Mouse (Mus musculus) heart, adult 11 months (tissue): ENCODE results near the gene Rftn1.

Experiments used
- DNase-seq: peaks from one replicate; pipeline ENCODE4 v3.0.0; 2022

Rftn1 gene

DNA sequence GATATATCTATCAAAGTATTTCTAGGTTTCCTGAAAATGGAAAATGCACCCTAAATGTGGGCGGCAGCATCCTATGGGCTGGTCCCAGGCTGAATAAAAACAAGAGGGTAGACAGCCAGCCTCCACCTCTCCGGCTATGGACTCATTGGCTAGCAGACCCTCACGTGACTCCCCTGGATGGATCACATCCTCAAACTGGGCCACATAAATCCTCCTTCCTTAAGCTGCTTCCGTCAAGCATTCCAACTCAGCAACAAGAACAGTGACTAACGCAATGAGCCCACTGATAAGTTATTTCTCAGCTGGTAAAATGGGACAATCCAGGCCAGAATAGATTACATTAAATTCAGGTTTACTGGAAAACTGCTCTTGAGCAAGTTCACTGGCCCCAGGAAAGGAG lies 64.6 kb downstream of the Rftn1 start:
- peak; percentile 96 for DNase-seq

DNA sequence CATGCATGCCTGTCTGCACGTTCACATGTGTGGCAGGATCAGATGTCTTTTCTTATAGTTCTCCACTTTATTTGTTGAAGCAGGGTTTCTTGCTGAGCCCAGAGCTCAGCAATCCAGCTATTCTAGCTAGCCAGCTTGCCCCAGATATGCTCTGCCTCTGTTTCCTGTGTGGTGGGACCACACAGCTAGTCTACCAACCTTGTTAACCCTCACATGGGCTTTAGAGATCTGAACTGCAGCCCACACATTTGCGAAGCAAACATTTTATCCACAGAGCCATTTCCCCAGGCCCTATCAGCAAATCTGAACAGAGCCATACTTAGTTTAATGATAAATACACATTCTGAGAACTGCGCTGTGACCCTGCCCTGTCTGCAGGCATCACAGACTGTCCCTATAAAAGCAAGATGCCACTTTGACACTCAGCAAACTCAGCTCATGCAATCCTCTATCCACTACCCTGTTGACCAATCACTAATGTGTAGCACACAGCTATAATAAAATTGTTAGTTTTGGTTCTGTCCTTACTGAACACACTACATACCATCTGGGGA lies 65.2 kb downstream of the Rftn1 start:
- DNase-seq: no peak

DNA sequence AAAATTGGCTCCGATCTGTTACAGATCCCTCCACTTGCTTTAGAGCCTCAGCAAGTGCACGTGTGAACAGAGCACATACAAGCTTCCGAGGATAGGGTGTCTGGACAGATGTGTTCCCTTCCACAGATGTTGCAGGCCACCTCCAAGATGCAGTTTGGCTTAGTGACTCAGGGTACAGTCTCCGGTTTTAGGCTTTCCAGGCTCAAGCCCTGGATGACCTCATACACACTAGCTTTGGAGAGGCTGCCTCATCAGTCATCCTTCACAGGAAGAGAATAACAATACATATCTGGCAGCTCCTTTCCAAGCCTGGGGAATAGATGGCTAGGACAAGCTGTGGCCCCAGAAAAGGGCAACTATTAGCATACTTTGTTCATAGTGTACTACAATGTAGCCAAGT lies 65.8 kb downstream of the Rftn1 start:
- DNase-seq: peak; percentile 94

DNA sequence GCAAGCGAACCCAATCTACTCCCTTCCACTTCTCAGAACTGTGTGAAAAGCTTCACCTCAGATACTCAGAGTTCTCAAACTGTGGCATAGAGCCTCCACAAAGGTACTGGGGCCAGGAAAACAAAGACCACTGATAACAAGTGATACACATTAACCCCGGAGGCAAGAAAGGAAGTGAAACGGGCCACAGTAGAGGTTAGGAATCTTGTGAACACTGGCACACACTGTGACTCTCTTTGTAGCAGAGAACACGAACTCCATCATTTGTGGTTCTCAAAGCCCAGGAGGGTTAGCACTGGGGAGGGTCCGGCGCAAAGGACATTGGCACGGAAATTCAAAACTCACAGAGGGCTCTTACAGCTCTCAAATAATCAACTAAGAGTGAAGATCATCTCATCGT lies 67.9 kb downstream of the Rftn1 start:
- peak; percentile 88 for DNase-seq

DNA sequence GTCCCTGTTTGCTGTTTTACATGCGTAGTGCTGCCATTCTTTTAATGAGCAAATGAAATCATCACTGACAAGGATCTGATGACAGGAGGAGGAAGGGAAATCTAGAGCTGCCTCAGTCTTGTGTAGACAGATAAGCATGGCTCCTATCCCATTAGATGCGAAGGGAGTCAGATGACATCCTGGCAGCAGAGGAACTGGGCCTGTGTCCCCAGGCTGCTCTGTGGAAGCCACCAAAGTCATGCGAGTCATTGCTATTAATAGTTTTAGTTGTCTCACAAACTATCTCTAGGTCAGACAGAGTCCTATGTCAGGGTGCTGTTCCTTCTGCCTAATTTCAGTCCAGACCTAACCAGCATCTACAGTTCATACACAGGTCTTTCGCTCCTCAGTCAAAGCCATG lies 70.4 kb downstream of the Rftn1 start:
- DNase-seq: peak; percentile 98

DNA sequence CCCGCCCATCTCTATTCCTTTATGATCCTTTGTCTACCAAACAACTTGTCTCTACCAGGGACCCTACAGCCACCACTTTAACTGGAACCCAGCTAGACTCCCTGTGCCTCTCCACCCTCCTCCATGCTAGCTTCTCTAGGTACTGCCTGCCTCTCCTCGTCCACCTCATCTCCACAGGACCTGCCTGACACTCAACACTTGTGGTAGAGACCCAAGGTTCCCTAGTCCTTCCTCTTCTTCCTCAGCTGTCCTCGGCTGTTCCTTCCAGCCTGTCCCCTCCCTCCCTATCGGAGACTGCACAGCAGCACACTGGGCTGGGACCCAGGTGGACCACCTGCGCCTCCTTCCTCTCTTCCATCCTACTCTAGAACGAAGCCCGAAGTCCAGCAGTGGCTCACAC lies 73.0 kb downstream of the Rftn1 start:
- peak; percentile 93 for DNase-seq

DNA sequence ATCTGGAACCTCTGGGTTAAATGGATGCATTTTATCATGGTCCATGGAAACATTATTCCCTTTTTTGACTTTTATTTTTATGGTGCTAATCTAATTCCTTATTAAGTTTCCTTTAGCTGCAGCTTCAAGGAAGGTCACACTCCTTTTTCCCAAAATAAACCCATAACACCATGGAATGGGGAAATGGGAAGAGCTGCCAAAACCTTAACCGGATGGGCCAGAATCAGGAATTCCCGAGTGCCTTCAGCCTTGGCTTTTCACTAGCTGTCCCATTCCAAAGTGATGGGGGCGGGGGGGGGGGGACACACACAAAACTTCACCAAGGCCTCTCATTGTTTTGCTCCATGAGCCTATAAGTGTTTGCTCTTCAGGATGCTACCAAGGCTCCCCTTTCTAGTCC lies 73.5 kb downstream of the Rftn1 start:
- DNase-seq: peak; percentile 97

DNA sequence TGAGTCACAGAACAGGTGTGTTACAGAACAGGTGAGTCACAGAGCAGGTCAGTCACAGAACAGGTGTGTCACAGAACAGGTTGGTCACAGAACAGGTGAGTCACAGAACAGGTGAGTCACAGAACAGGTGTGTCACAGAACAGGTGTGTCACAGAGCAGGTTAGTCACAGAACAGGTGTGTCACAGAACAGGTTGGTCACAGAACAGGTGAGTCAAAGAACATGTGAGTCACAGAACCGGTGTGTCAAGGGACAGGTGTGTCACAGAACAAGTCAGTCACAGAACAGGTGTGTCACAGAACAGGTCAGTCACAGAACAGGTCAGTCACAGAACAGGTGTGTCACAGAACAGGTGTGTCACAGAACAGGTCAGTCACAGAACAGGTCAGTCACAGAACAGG lies 74.1 kb downstream of the Rftn1 start:
- DNase-seq: peak; percentile 91

DNA sequence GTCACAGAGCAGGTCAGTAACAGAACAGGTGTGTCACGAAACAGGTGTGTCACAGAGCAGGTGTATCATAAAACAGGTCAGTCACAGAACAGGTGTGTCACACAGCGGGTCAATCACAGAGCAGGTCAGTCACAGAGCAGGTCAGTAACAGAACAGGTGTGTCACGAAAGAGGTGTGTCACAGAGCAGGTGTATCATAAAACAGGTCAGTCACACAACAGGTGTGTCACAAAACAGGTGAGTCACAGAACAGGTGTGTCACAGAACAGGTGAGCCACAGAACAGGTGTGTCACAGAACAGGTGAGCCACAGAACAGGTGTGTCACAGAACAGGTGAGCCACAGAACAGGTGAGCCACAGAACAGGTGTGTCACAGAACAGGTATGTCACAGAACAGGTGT lies 74.8 kb downstream of the Rftn1 start:
- DNase-seq: peak; percentile 87

DNA sequence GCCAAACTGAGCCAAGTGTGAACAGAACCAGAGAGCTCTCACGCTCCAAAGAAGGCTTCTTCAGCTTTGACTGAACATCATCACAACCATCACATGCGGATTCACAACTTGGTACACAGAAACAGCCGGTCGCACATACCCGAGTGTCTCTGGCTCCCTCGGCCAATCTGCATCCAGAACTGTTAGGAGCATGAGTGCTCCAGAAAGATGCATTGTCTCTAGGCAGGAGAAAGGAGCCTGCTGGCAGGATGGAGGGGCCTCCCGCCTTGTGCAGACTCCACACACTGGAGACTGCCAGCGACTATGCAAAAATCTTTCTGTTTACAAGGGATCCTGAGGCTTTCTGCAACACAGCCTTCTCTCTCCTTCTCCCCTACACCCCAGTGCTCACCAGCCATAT lies 75.8 kb downstream of the Rftn1 start:
- DNase-seq: no peak

DNA sequence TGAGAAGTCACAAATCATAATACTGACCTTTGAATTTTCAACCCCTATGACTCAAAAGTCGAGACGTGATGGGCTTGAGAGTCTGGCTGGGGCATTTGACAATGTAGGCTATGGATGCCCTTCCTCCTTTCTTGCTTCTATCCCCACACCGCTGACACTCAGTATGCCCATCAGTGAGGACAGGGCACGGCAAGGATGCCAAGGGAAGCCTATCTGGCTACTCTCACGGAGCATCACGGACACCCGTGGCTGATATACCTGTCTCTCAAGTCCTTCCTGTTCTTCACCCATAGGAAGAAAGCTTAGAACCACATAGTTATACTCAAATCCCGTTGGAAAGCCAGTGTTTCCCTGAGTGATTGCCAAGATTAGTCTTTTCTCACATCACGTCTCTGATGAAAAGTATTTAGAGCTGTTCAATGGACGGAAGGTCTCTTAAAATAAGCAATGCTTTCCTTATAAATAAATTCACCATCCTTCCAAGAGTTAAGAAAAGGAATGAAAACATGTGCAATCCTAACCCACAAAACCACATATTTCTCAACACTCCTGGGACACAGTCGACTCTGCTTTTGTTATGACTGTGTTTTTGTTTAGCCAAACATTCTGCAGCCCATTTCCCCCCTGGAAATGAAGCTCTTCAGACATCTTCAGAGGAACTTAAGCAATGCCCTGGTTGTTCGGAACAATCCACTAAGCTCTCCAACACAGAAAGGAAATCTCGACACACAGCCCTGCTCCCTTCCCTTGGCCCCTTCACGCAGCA lies 79.6 kb downstream of the Rftn1 start:
- peak; percentile 96 for DNase-seq

DNA sequence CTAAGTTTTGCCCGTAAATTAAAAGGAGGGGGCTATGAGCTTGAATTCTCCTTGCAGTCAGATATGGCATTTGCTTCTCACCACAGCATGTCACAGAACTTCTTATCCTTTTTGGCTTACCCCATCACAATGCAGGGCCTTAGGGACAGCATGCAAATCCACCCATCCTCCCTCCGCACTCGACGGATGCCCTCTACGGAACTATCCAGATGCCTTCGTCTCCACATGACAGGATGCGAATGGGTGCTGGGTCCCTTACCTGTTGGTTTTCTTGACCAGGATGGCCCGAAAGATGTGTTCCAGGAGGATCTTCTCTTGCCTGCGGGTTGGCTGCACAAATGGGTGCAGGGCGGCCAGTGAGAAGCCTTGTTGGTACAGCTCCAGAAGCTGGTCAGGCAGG lies 83.7 kb downstream of the Rftn1 start:
- peak; percentile 89 for DNase-seq

DNA sequence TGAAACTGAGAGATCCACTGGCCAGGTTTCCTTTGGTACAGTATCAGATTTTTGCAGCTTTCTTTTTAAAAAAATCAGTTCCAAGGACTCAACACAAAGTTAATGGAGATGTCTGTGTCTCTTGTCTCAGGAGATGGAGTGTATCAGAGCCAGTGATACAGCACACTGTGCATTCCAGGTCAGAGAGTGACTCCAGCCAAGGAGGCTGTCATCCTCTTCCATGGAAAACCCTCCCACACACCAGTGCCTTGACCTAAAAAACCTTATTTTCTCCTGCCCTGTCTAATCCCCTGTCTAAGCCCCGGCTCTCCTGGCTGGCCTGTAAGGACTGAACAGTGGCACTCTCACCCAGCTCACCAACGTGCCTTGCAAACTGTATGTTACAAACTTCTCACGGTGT lies 86.3 kb downstream of the Rftn1 start:
- no peak for DNase-seq

DNA sequence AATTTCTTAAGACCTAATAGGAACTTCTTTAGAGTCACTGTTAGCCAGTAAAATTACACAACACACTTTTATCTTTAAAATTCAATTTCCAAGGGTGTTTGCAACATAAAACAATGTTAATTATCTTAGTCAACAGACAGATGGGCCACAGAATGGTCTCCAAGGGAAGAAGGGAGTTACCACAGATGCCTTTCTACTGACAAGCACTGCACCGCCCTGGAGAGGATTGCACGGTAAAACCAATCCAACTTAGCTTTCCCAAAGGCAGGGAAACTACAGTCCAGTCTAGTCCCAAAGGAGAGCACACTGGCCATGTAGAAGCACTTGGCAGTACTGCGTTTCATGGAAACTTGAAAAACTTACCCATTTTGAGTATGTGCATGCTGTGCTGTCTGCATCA lies 89.1 kb downstream of the Rftn1 start:
- DNase-seq: peak; percentile 95

DNA sequence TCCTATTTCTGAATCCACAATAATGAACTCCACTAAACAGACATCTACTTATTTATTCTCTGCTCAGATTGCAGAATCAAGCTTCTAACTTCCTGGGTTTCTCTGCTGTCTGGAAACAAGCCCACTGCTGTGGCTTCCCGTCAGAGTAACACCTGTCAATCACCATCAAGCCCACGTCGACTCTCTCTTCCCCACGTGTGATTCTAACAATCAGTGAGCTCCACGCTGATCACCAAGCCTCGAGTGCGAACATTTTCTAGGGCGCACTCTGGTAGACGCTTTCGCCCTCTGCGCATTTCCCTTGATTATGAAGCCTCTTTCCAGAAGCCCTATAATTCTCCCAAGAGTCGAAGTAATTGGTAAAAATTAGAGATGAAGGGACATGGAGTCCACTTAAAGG lies 90.4 kb downstream of the Rftn1 start:
- DNase-seq: no peak

DNA sequence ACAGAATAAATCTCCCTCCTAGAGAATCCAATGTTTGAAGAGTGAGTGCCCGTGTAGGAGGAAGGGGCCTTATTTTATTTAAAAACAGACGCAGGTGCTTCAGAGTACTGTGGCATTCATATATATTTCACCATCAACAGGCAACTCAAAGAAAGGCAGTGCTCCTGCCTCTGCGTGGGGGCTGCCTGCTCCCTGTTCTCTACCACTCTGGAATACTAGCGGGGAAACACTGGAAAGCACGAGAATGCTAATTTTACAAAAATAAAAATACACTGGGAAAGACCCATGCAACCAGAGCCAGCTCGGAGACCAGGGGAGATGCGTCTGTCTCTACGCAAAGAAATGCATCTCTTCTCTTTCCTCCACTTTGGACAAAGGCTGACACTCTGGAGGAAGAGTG lies 91.1 kb downstream of the Rftn1 start:
- no peak for DNase-seq

DNA sequence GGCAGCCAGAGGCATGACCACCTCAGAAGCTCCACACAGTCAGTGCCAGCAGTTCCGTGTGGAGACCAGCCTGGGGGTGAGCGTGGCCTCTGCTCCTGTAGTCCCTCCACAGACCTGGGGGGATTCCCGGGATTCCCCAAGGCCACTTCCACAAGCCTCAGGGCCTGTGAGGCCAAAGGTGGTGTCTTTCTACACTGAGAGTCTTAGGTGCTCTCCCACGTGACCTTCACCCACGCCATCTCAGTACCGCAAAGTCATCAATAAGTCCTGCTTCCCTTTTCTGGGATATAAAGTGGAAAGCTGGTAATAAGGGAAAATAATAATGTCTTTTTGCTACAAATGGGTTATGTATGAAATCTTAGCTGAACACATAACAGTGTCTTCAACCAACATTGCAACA lies 92.2 kb downstream of the Rftn1 start:
- no peak for DNase-seq

DNA sequence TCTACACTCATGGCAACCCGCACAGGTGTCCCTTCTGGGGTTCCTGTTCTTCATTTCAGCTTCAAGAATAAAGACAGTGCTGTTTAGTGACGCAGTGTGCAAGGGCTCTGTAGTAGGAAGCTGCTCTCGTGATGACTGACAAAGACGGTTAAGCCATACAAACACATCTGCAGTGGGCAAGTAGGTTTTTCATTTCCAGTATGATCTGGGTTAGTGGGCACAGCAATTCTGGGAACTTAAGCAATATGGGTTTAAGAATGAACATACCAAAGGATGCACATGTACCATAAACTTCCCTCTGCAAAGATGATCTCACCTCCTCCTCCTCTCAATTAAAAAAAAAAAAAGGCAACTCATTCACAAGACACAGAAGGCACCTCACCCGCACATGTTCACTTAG lies 92.6 kb downstream of the Rftn1 start:
- DNase-seq: no peak

DNA sequence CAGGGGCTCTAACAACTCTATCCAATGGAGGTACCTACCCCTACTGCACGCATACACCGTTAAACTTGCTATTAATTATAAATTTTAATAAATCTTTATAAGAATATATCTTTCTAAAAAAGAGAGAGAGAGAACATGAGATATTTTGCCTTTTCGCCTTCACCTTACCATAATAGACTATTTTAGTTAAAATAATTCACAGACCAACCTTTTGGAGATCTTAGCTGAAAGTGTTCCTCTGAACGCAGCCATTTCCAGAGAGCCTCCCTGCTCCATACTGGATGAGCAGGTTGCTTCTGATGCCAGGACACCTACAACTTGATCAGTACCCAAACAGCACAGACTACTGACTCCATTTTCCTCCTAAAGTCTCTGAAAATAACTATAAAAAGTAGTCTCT lies 94.2 kb downstream of the Rftn1 start:
- no peak for DNase-seq

DNA sequence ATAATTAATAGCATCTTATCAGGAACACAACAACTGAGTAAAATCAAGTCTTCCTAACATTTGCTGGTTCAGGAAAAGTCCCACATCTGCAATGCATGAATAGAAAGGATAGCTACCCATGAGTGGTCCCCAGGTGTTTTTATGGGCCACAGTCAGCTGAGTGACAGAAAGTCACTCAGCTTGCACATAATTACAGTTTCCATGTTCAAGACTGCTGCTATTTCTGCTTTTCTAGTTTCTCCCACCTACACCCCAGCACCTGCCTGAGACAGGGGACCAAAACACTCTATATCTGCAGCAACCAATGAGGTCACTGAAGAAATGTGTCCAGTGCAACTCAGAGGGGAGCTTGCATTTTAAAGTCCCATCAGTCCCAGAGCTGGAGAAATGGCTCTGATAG lies 95.9 kb downstream of the Rftn1 start:
- DNase-seq: no peak

DNA sequence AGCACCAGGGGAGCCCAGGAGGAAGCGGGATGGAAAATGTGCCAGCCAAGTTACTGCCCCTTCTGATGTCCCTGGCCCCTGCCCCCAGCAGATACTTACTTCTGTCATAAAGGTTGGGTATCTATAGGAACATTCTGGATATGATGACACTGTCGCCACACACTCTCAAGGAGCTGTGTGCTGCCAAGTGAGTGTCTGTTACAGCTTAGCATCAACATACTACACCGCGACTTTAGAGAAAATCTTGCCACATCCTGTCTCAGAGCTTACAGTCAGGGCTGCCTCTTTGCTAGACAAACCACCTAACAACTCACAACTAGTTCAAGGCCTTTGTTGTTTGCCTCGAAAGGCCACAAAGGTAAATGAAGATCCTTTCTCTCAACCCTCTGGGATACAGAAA lies 96.4 kb downstream of the Rftn1 start:
- no peak for DNase-seq

DNA sequence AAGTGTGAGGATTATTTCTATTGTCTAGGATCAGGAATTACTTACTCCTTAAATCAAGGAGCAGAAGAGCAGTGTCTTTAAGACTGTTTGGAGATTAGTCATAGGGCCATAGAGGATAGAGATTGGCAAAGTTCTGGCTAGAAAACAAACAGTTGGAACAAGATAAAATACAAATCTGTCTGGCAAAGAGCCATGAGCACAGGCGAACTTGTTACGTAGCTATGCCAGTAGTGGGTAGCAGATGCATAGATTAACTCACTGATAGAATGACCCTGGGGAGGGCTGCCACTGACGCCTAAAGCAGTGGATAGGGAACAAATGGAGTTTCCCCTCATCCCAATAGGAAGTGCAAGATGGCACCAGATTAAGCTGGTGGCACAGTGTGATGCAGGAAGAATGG lies 97.1 kb downstream of the Rftn1 start:
- no peak for DNase-seq

DNA sequence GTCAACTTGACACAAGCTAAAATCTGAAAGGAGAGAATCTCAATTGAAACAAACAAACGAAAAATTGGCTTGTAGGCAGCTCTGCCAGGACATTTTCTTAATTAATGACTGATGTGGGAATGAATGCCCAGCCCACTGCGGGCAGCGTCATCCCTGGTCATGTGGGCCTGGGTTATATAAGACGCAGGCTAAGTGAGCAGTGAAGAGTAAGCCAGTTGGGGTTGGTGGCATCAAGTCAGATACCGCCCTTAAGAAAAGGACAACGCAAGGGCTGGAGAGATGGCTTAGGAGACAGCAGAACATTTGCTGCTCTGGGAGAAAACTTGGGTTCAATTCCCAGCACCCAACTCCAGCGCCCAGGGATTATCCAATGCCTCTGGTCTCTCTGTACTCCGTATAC lies 97.6 kb downstream of the Rftn1 start:
- DNase-seq: peak; percentile 91

DNA sequence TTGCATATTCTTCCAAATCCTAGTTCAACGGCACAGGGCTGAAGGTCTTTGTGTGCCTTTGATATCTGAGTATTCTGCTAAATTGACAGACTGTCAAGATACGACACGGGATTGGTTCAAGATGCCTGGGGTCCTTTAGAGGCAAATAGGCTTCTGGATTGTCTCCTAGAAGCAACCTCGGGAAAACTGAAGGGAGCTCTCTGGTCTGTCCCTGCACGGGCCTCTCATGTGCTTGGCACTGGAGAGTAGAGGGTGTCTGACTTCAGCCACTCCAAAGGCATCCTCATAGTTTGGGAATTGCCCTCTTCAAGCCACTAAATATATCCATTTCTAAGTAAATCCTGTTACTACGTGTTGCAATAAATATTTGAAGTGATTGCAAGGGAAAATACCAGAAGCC lies 98.6 kb downstream of the Rftn1 start:
- DNase-seq: peak; percentile 91

DNA sequence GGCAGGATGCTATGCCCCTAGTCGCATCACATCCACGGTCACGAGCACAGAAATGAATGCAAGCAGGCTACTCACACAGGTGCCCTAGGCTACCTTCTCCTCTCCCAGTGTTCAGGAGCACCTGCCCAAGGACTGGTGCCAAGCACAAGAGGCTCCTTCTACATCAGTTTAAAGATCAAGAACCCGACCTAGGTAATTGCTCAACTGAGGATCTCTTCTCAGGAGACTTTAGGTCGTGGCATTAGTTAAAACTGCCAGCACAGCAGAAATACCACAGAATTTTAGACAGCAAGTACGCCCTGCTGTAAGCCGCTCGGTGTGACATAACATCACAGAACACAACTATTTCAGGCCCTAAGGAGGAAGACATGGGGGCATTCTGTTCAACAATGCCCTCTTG lies 100.7 kb downstream of the Rftn1 start:
- no peak for DNase-seq
